Mouse (Mus musculus) testis, adult 2 months (tissue): ENCODE data around the gene Nrg3.

Experiments
- CTCF ChIP-seq: fragments of 200-500 bp; IDR thresholded peaks from 2 replicates; pipeline ENCODE4 v1.5.1; 2012; ENCODE audit warnings: low read depth, mild to moderate bottlenecking, inconsistent platforms, low read length, moderate library complexity; ENCODE audit not compliant: control insufficient read depth, insufficient read depth, insufficient replicate concordance
- POLR2A ChIP-seq: fragments of 200-500 bp; IDR thresholded peaks from 2 replicates; pipeline ENCODE4 v1.6.1; 2012; ENCODE audit warnings: low read depth, mild to moderate bottlenecking, inconsistent platforms, low read length, moderate library complexity; ENCODE audit not compliant: control insufficient read depth

GRCm38 (mm10) chr14:38494970-38495369, 977.9 kb downstream of the Nrg3 start:
- TF ChIP-seq CTCF (no peak), POLR2A (no peak)
